7 mouse cellular contexts compared by ENCODE assay signal in the genomic region with DNA sequence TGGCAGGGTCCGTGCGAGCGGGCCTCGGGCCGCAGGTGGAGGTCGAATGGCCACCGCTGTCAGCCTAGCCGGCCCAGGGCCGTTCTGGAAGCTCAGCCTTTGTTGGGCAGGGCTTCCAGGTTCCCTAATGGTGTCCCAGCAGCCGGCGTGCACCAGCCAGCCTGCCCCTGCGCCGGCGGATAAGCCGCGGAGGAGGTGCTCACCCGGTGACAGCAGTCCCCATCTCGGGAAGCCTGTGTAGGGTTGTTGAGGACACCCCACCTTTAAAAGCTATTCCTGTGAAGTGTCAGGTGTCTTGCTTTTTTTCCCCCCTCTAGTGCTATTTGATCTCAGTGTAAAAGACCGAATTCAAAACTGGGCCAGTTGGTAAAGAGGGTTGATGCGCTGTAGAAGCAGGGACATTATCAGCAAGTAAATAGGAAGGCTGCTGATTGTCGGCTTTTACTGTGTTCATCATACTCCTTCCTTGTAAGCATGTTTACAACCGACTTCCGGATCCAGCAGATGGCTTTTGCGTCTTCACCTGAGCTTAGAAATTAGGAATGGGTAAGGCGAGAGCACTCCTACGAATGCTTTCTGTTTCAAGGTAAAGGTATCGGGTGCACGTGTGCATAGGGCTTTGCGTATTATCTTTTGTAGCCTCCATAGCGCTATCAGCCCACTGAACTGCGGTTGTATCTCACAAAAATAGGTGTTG. TPM values are rescaled to one million over a fixed set of nuclear protein-coding genes. Genes with fewer than 3 reads are reported as not detected.
DNase-seq lines count a peak whose midpoint lies in the region; ATAC-seq and TF ChIP-seq lines count a peak whose summit lies in the region.

No protein-coding gene starts in this region.

- no peaks in the 10 kb centered on the region; the same call in 1 of the 2 replicates for H3K36me3 ChIP-seq in embryonic facial prominence, embryonic 13.5 days
- no peaks in the 10 kb centered on the region for H3K36me3 ChIP-seq in limb, embryonic 11.5 days (ENCODE audit: control insufficient read depth, insufficient read depth, low read length)

- TF ChIP-seq POLR2A in olfactory bulb, adult 2 months (IDR thresholded peaks at IDR 0.05; ENCODE audit: insufficient read depth, low read depth, low read length) = no peak; the same call in 1 of the 2 replicates

- TF ChIP-seq CTCF in left cerebral cortex, adult 2 months (IDR thresholded peaks at IDR 0.05) = no peak
- no peak for TF ChIP-seq CTCF in olfactory bulb, adult 2 months (IDR thresholded peaks at IDR 0.05; ENCODE audit: insufficient read depth, low read depth, low read length)

- no peak for DNase-seq in left cerebral cortex, adult 2 months (ENCODE audit: extremely low spot score in 1 of 2, low spot score in 2 of 2)
- DNase-seq in left cerebral cortex, postnatal 36 days (ENCODE audit: low spot score in 2 of 2) = no peak
- peak; percentile 43 for DNase-seq in MEL-GATA-1-ER (ENCODE audit: extremely low read depth, low read depth)
- no peak for DNase-seq in limb, embryonic 11.5 days (ENCODE audit: low spot score)
- DNase-seq in B cell, adult 2 months = no peak

- 10% methylated on average over 31 of the region's 31 CpGs for WGBS in embryonic facial prominence, embryonic 13.5 days
- 12% methylated on average over 31 of the region's 31 CpGs for WGBS in limb, embryonic 11.5 days
- WGBS in olfactory bulb, adult 2 months = 10% methylated on average over 31 of the region's 31 CpGs

- intact Hi-C loops in left cerebral cortex, adult 2 months (cut with DNase I) = no loop called here
- intact Hi-C loops in left cerebral cortex, postnatal 36 days (cut with DNase I) = no loop called here

- H3K9ac ChIP-seq in embryonic facial prominence, embryonic 13.5 days = peak overlapping the region; percentile 86
- peak overlapping the region; percentile 70 for H3K9ac ChIP-seq in limb, embryonic 11.5 days (ENCODE audit: low read length)

- H3K4me2 ChIP-seq in embryonic facial prominence, embryonic 13.5 days = peak overlapping the region; percentile 94
- H3K4me2 ChIP-seq in limb, embryonic 11.5 days (ENCODE audit: low read depth, severe bottlenecking) = peak overlapping the region; percentile 98

- peak overlapping the region; percentile 85 for H3K4me3 ChIP-seq in left cerebral cortex, adult 2 months
- H3K4me3 ChIP-seq in embryonic facial prominence, embryonic 13.5 days = peak overlapping the region; percentile 77
- peak overlapping the region; percentile 68 for H3K4me3 ChIP-seq in limb, embryonic 11.5 days (ENCODE audit: low read depth, low read length)
- peak overlapping the region; percentile 93 for H3K4me3 ChIP-seq in olfactory bulb, adult 2 months (ENCODE audit: insufficient read depth, low read depth, low read length)

- H3K27me3 ChIP-seq in embryonic facial prominence, embryonic 13.5 days = peaks cover 18% of the 10 kb centered on the region
- H3K27me3 ChIP-seq in limb, embryonic 11.5 days (ENCODE audit: control insufficient read depth, insufficient read depth, low read length) = peaks cover 8% of the 10 kb centered on the region

- peaks cover 15% of the 10 kb centered on the region for H3K4me1 ChIP-seq in embryonic facial prominence, embryonic 13.5 days
- H3K4me1 ChIP-seq in limb, embryonic 11.5 days (ENCODE audit: control insufficient read depth, insufficient read depth, low read length) = 0 out of 2 replicates have a peak, but pooled peaks cover 10% of the 10 kb centered on the region
- H3K4me1 ChIP-seq in olfactory bulb, adult 2 months (ENCODE audit: control insufficient read depth, insufficient read depth, low read length) = peaks cover 10% of the 10 kb centered on the region

- H3K9me3 ChIP-seq in embryonic facial prominence, embryonic 13.5 days = no peaks in the 10 kb centered on the region
- no peaks in the 10 kb centered on the region for H3K9me3 ChIP-seq in limb, embryonic 11.5 days (ENCODE audit: control insufficient read depth, low read length)

- ATAC-seq in embryonic facial prominence, embryonic 13.5 days (ENCODE audit: insufficient number of reproducible peaks, insufficient read depth, low FRiP score, low TSS enrichment, low read depth) = no peak; the same call in 1 of the 2 replicates
- ATAC-seq in limb, embryonic 11.5 days (ENCODE audit: insufficient number of reproducible peaks, low FRiP score, low TSS enrichment, low read depth) = peak; percentile 22

- H3K27ac ChIP-seq in left cerebral cortex, adult 2 months = peak overlapping the region; percentile 83
- no peak overlapping the region for H3K27ac ChIP-seq in embryonic facial prominence, embryonic 13.5 days
- H3K27ac ChIP-seq in limb, embryonic 11.5 days (replicated peaks; ENCODE audit: low read depth, low read length) = no peak overlapping the region
- peak overlapping the region; percentile 49; the same call in 1 of the 2 replicates for H3K27ac ChIP-seq in olfactory bulb, adult 2 months (ENCODE audit: insufficient read depth, low read depth, low read length)

RNA-seq across cellular contexts. Expression of gene Dop1b, which starts 0.6 kb away (rescaled TPM):
- total RNA-seq in left cerebral cortex, adult 2 months (2021) = 100 to 1,000 TPM in 1 of 2 experiments, 10 to 100 TPM in 1; 98.5 to 117 TPM
- 100 to 1,000 TPM in 1 of 2 experiments, 10 to 100 TPM in 1; 90.5 to 103 TPM for total RNA-seq in left cerebral cortex, postnatal 36 days (2021)
- 11.8 and 16.4 TPM in 2 replicates for polyA plus RNA-seq in embryonic facial prominence, embryonic 13.5 days (2015; fragmentation: Nextera tagmentation; extraction: Ambion mirVana)
- 7.2 and 7.7 TPM in 2 replicates for polyA plus RNA-seq in limb, embryonic 11.5 days (2014; fragmentation: Nextera tagmentation; extraction: Ambion mirVana)
- not detected in 2 replicates for polyA plus RNA-seq in olfactory bulb, adult 2 months (2012; ENCODE audit: insufficient read depth, insufficient read length, low replicate concordance, missing spikeins)

RNA-seq across cellular contexts. Expression of gene Cbr3, which starts 29.3 kb away (rescaled TPM):
- 10 to 100 TPM; 16.1 to 16.9 TPM for total RNA-seq in left cerebral cortex, adult 2 months (2021)
- total RNA-seq in left cerebral cortex, postnatal 36 days (2021) = 10 to 100 TPM; 14.5 to 15.9 TPM
- polyA plus RNA-seq in embryonic facial prominence, embryonic 13.5 days (2015; fragmentation: Nextera tagmentation; extraction: Ambion mirVana) = 8.1 and 9.9 TPM in 2 replicates
- polyA plus RNA-seq in limb, embryonic 11.5 days (2014; fragmentation: Nextera tagmentation; extraction: Ambion mirVana) = 0.96 and 1.3 TPM in 2 replicates
- polyA plus RNA-seq in olfactory bulb, adult 2 months (2012; ENCODE audit: insufficient read depth, insufficient read length, low replicate concordance, missing spikeins) = not detected in 2 replicates

Comparison
In these comparisons a context has a peak if more than half of its experiments do, and no peak if none do; other contexts are left out.
1. H3K27ac ChIP-seq: peak in left cerebral cortex, adult 2 months (single experiment) and olfactory bulb, adult 2 months (single experiment); none in embryonic facial prominence, embryonic 13.5 days (single experiment) and limb, embryonic 11.5 days (single experiment).
2. Peak in every context shown above with its lines, with median percentiles within 50 percentile points of each other: H3K4me3 ChIP-seq.